Mouse (Mus musculus): ENCODE data around the gene Zdhhc4. TPM values are rescaled to one million over a fixed set of nuclear protein-coding genes. Genes with fewer than 3 reads are reported as not detected.

The Zdhhc4 gene
- polyA plus RNA-seq (2012; ENCODE audit: insufficient read depth, insufficient read length, missing spikeins), result 36.2 and 45.4 TPM in 2 replicates

DNA sequence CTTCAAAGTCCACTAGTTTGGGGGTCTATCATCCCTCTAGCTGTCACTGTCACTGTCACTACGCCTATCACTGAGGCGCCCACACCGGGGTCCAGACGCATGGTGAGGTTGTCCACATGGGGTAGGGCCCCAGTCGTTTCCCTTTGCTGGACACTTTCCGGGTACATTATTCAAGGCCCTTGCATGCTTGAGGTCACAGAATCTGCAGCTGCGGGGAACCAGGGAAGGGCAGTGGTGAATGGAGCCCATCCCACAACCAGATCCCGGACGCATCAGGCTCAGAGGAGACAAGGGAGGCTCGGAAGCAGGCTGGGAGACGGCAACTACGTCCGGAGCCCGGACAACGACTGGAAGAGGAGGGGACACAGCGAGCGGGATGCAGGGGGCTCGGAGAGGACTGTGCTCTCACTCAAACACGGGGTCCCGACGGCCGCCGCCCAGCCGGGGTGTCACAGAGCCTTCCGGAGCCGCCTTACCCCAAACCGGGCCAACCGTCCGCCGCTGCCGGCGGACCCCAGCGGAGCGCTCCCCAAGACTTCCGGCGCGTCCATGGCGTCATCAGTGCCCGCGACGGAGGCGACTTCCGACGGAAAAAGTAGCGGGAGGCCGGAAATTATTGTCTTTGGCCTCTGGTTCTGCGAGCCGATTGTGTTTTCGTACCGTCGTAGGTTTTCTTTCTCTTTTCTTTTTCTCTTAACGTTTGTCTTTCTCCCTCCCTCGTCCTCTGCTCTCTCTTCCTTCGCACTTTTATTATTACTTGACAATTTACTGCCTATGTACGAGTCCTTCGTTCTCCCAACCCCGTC is at the start of gene Zdhhc4:
Zdhhc4 (minus strand) TSS at position 567 of the 806 bp plus-strand sequence.
- Histone ChIP-seq H3K4me3 (ENCODE audit: insufficient read depth, low read length) (peak within 1 kb of the TSS; percentile 94), H3K27ac (ENCODE audit: insufficient read depth, low read depth, low read length) (peak within 1 kb of the TSS; percentile 50), H3K4me1 (ENCODE audit: control insufficient read depth, insufficient read depth, low read length) (peaks cover 3% of the 10 kb centered on the region)
- TF ChIP-seq POLR2A (IDR thresholded peaks at IDR 0.05; ENCODE audit: borderline replicate concordance, low read depth, low read length) (no peak; the same call in 1 of the 2 replicates), CTCF (IDR thresholded peaks at IDR 0.05; ENCODE audit: low read depth, low read length) (no peak)

DNA sequence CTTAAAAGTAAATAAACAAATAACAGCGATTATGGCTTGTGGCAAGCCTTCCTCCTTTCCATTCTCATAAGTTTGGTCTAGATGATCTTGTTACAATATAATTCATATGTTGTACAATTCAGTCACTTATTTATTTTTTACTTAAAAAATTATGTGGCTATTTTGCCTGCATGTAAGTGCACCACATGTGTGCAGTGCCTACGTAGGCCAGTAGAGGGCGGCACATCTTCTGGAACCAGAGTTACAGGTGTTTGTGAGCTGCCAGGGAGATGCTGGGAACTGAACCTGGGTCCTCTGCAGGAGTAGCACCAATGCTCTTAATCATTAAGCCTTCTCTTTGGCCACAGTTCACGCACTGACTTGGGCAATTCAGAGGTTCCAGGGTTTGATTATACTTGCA is 47.1 kb upstream of the Zdhhc4 start:
- TF ChIP-seq CTCF (IDR thresholded peaks at IDR 0.05; ENCODE audit: low read depth, low read length) (no peak), POLR2A (IDR thresholded peaks at IDR 0.05; ENCODE audit: borderline replicate concordance, low read depth, low read length) (no peak)
- H3K27ac ChIP-seq (ENCODE audit: insufficient read depth, low read depth, low read length), result no peak overlapping the region
- H3K4me1 ChIP-seq (ENCODE audit: control insufficient read depth, insufficient read depth, low read length), result no peaks in the 10 kb centered on the region
- no peak overlapping the region for H3K4me3 ChIP-seq (ENCODE audit: insufficient read depth, low read length)

DNA sequence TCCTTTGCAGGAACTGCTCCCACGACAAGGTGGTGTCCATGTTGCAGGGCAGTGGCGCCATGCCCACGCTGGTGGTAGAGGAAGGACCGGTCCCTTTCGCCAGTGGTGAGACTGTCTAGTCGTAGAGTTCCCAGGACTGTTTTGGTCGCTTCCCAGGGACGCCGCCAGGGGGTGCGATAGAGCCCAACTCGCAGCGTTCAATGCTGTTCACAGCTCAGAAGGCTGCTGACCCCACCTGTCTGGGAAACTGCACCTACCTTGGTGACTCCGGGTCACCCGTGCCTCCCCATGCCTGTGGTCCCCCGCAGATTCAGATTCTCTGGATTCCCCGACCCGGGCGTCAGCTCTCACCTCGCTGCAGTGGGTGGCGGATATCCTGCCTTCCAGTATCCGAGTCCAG is 46.2 kb upstream of the Zdhhc4 start:
- peak; percentile 79 for TF ChIP-seq CTCF (IDR thresholded peaks at IDR 0.05; ENCODE audit: low read depth, low read length)
- TF ChIP-seq POLR2A (IDR thresholded peaks at IDR 0.05; ENCODE audit: borderline replicate concordance, low read depth, low read length), result no peak
- no peak overlapping the region for H3K4me3 ChIP-seq (ENCODE audit: insufficient read depth, low read length)
- H3K27ac ChIP-seq (ENCODE audit: insufficient read depth, low read depth, low read length), result no peak overlapping the region
- H3K4me1 ChIP-seq (ENCODE audit: control insufficient read depth, insufficient read depth, low read length), result no peaks in the 10 kb centered on the region

DNA sequence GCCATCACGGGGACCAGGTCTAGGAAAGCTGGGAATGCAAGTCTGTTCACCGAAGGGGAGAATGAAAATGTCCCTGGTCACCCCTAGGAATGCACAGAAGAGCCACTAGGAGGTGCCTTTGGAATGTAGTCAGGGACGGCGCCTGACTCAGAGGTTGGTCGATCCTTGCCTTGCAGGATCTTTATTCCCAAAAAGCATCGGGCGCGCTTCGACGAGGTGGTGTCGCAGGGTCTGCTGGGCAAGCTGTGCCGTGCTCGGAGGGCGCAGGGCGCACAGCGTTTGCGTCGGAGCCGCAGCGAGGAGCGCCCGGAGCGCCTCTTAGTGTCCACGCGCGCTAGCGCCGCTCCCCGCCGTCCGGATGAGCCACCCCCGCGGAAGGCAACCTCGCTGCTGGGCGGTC is 43.8 kb upstream of the Zdhhc4 start:
- no peak for TF ChIP-seq POLR2A (IDR thresholded peaks at IDR 0.05; ENCODE audit: borderline replicate concordance, low read depth, low read length)
- peak; percentile 27; the same call in 1 of the 2 replicates for TF ChIP-seq CTCF (IDR thresholded peaks at IDR 0.05; ENCODE audit: low read depth, low read length)
- Histone ChIP-seq H3K4me1 (ENCODE audit: control insufficient read depth, insufficient read depth, low read length) (no peaks in the 10 kb centered on the region), H3K27ac (ENCODE audit: insufficient read depth, low read depth, low read length) (no peak overlapping the region), H3K4me3 (ENCODE audit: insufficient read depth, low read length) (peak overlapping the region; percentile 10; the same call in 1 of the 2 replicates)

DNA sequence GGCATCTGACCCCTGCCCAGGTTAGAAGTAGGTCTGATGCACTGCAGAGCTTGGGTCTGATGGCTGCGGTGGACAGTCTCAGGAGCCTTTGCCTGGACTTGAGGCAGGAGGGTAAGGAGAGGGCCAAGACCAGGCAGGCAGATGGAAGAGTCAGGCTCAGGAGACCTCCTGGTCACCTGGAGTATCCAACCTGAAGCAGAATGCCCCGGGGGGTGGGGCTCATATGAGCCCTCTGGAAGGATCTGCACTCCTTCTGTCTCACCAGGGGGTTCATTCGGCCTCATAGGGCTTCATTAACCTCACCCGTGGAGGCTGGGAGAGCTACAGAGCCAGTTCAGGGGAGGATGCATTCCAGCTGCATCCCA is 42.1 kb upstream of the Zdhhc4 start:
- H3K4me1 ChIP-seq (ENCODE audit: control insufficient read depth, insufficient read depth, low read length), result no peaks in the 10 kb centered on the region
- TF ChIP-seq POLR2A (IDR thresholded peaks at IDR 0.05; ENCODE audit: borderline replicate concordance, low read depth, low read length), result no peak
- no peak for TF ChIP-seq CTCF (IDR thresholded peaks at IDR 0.05; ENCODE audit: low read depth, low read length)
- no peak overlapping the region for H3K27ac ChIP-seq (ENCODE audit: insufficient read depth, low read depth, low read length)
- H3K4me3 ChIP-seq (ENCODE audit: insufficient read depth, low read length), result no peak overlapping the region

DNA sequence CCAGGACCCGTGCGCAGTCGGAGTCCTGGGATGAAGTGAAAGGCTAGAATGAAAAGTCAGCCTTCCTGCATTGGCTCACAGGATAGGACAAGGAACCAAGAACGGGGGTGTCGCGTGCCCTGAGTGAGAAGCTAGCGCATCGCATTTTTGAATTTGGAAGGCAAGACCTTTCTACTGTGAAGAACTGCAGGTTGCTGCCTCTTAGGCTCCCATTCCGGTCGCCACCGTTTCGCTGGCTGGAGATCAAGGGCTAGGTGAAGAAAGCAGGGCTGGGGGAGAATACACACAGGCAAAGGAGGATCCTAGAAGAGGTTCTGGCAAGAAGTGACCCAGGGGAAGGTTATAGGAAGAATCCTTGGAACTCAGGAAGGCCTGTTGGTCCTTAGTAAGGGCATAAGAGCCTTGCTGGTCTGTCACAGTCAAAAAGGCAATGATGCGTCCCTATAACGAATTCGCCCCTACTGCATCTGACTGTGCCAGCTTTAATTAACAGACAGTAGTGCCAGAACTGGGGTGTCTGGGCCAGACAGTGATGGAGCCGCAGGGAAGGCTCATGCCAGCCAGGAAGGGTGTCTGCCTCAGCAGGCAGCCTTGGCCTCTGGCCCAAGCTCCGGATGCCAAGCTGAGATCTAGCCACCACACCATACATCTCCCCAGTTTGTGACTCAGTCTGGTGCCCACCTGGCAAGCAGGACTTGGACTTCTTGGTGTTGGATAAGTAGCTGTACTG is 41.5 kb upstream of the Zdhhc4 start:
- H3K4me1 ChIP-seq (ENCODE audit: control insufficient read depth, insufficient read depth, low read length), result no peaks in the 10 kb centered on the region
- TF ChIP-seq CTCF (IDR thresholded peaks at IDR 0.05; ENCODE audit: low read depth, low read length) (no peak), POLR2A (IDR thresholded peaks at IDR 0.05; ENCODE audit: borderline replicate concordance, low read depth, low read length) (no peak)
- no peak overlapping the region for H3K4me3 ChIP-seq (ENCODE audit: insufficient read depth, low read length)
- H3K27ac ChIP-seq (ENCODE audit: insufficient read depth, low read depth, low read length), result no peak overlapping the region

DNA sequence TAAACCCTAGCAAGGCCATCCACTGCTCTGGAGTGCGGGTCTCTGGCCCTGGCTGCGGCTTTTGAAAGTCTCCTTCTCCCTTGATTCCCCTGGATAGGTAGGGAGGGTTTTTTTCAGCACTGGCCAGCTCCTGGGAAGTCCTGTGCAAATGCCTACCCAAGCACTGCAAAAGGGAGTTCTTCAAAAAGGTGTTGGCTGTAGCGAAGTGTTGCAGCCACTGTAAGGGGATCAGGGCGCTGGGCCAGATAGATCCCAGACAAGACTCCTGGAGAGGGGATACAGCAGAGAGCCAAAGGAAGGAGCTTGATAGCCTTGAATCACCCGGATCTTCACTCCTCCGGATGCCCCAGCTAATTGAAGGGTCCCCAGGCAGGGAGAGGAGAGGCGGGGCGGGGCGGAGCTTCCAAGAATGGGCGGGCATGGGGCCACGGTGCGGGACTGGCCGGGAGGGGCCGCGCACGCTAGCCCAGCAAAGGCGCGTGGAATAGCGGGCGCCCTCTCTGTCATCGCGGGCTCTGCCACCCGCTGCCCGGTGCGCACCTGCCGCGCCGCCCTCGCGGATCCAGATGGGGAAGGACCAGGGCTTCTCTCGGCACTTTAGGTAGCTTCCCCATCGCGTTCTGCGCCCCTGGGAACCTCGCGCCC is 40.7 kb upstream of the Zdhhc4 start:
- Histone ChIP-seq H3K4me1 (ENCODE audit: control insufficient read depth, insufficient read depth, low read length) (no peaks in the 10 kb centered on the region), H3K4me3 (ENCODE audit: insufficient read depth, low read length) (no peak overlapping the region), H3K27ac (ENCODE audit: insufficient read depth, low read depth, low read length) (no peak overlapping the region)
- no peak for TF ChIP-seq POLR2A (IDR thresholded peaks at IDR 0.05; ENCODE audit: borderline replicate concordance, low read depth, low read length)
- no peak for TF ChIP-seq CTCF (IDR thresholded peaks at IDR 0.05; ENCODE audit: low read depth, low read length)

DNA sequence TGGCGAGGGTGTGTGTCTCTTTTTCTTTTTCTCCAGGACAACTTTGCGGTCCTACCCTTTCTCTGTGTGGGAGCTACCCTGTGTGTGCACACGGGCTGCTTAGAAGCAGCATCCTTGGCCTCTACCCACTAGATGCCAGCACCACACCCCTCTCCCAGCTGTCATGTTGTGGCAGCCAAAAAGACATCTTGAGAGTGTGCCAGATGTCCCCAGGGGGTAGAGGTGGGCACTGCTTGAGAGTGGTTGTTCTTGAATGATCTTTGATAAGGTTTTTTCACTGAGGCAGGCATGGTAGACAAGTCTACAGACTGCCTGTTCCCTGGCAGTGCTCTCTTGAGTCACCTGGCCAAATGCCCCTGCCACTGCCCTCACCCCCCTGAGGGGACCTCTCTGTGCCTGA is 38.9 kb upstream of the Zdhhc4 start:
- H3K4me3 ChIP-seq (ENCODE audit: insufficient read depth, low read length), result no peak overlapping the region
- TF ChIP-seq POLR2A (IDR thresholded peaks at IDR 0.05; ENCODE audit: borderline replicate concordance, low read depth, low read length), result no peak
- no peak for TF ChIP-seq CTCF (IDR thresholded peaks at IDR 0.05; ENCODE audit: low read depth, low read length)
- no peaks in the 10 kb centered on the region for H3K4me1 ChIP-seq (ENCODE audit: control insufficient read depth, insufficient read depth, low read length)
- no peak overlapping the region for H3K27ac ChIP-seq (ENCODE audit: insufficient read depth, low read depth, low read length)

DNA sequence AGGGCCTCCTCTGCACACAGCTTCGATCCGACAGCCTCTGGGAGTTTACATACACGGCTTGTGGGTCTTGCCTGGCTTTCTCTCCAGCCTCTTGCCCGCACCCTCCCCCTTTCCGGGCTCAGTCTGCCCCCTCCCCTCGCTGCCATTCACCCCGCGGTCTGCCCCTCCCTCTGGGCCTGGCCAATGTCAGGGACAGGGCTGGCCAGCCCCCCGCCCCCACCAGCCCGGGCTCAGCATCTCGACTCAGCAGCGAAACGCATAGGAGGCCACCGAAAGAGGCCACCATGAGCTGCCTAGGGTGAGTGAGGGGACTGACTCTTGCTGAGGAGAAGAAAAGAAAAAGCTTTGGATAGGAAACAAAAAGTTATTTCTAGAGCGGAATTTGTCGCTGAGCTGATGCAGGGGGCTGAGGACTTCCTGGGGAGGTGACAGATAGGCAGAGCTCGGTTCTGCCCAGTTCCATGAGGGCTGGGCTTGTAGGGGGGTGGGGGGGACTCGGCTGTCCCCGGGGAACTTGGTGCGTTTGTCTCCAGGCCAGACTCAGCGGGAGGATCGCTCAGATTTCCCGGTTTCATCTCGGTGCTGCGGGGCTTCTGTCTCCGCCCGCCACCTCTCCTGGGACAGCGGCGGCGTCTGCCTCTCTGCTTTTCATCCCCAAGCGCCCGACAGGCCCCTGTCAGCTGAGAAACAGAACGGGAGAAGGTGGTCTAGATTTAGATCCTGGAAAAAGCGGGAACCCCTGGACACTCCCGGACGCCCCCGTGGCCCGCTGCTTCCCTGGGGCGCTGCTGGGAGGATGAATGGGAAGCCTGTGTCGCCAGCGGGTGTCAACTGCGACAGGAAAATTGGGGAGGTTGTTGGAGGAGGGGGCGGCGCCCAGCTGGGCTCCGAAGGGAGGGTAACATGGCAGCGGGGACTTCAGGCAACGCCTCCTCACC is 34.9 kb upstream of the Zdhhc4 start:
- TF ChIP-seq POLR2A (IDR thresholded peaks at IDR 0.05; ENCODE audit: borderline replicate concordance, low read depth, low read length) (no peak), CTCF (IDR thresholded peaks at IDR 0.05; ENCODE audit: low read depth, low read length) (no peak)
- no peak overlapping the region for H3K27ac ChIP-seq (ENCODE audit: insufficient read depth, low read depth, low read length)
- no peaks in the 10 kb centered on the region for H3K4me1 ChIP-seq (ENCODE audit: control insufficient read depth, insufficient read depth, low read length)
- no peak overlapping the region for H3K4me3 ChIP-seq (ENCODE audit: insufficient read depth, low read length)
